9 mouse cellular contexts compared by ENCODE assay signal in the genomic region with DNA sequence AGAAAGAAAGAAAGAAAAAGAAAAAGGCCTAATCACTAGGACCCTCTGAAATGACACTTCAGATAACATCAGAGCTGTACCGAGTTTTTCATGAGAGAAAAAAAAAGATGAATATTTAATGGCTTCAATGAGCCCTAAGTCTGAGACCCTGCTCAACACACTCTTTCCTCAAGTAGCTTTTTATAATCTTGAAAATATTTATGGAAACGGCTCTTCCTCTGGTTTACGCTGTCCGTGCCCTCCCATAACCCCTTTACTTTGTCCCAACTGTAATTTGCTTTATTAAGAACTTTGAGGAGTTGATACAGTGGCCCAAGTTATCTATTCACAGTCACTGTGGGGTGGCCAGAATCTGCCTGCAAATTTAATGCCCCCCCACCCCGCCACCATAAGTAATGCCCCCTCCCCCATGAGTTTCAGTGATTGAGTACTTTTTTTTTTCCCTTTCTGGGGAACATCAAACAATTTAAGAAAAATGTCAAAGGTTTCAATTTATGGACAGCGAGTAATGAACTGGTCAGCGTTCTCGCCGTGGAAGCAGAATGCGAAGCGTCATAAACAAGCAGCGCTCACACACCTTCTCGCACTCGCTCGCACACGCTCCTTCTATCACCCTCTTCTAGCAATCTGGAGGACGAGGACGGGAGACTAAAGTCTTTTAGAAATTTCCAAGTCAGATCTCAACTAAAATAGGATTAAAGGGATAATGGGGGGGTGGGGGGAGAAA.
DNase-seq lines count a peak whose midpoint lies in the region; ATAC-seq lines count a peak whose summit lies in the region.
"Had no signal": no experiment of that assay in that cellular context is flagged by ENCODE, and none has a peak within 500 bp of the region (broad histone marks: within the 10 kb centered on the region; RNA-seq: fewer than 3 reads in every experiment).

No protein-coding gene starts in this region.

- 15% methylated on average over 18 of the region's 18 CpGs for WGBS in heart, embryonic 12.5 days
- WGBS in forebrain, embryonic 13.5 days: 7% methylated on average over 18 of the region's 18 CpGs
- WGBS in limb, embryonic 15.5 days: 9% methylated on average over 18 of the region's 18 CpGs

- H3K27ac ChIP-seq in heart, embryonic 12.5 days (ENCODE audit: poor library complexity, severe bottlenecking): no peak overlapping the region; the same call in 1 of the 2 replicates
- H3K27ac ChIP-seq in forebrain, embryonic 13.5 days: no peak overlapping the region
- no peak overlapping the region for H3K27ac ChIP-seq in limb, embryonic 15.5 days

- intact Hi-C loops in heart, postnatal 14 days (cut with DNase I): loop anchor here (2.0 kb wide), 1 partner anchor 94 kb away; no protein-coding TSS in a partner anchor

- H3K9ac ChIP-seq in heart, embryonic 12.5 days: peak overlapping the region; percentile 50; the same call in 1 of the 2 replicates
- H3K9ac ChIP-seq in forebrain, embryonic 13.5 days: no peak overlapping the region
- no peak overlapping the region for H3K9ac ChIP-seq in limb, embryonic 15.5 days

- peak overlapping the region; percentile 66 for H3K4me2 ChIP-seq in heart, embryonic 12.5 days
- peak overlapping the region; percentile 50 for H3K4me2 ChIP-seq in forebrain, embryonic 13.5 days
- peak overlapping the region; percentile 49 for H3K4me2 ChIP-seq in limb, embryonic 15.5 days

- H3K36me3 ChIP-seq in heart, embryonic 12.5 days: no peaks in the 10 kb centered on the region
- no peaks in the 10 kb centered on the region for H3K36me3 ChIP-seq in forebrain, embryonic 13.5 days (ENCODE audit: poor library complexity, severe bottlenecking)
- H3K36me3 ChIP-seq in limb, embryonic 15.5 days: no peaks in the 10 kb centered on the region

- peak overlapping the region; percentile 34 for H3K4me3 ChIP-seq in heart, embryonic 12.5 days
- peak overlapping the region; percentile 21 for H3K4me3 ChIP-seq in forebrain, embryonic 13.5 days
- H3K4me3 ChIP-seq in limb, embryonic 15.5 days: peak overlapping the region; percentile 26

- H3K27me3 ChIP-seq in heart, embryonic 12.5 days (replicated peaks): peaks cover 46% of the 10 kb centered on the region
- peaks cover 58% of the 10 kb centered on the region for H3K27me3 ChIP-seq in forebrain, embryonic 13.5 days
- peaks cover 45% of the 10 kb centered on the region for H3K27me3 ChIP-seq in limb, embryonic 15.5 days
- H3K27me3 ChIP-seq: CH12.LX had no signal

- DNase-seq in heart, postnatal 14 days: no peak
- DNase-seq in adrenal gland, postnatal 14 days: peak; percentile 30
- no peak for DNase-seq in right cerebral cortex, postnatal 25 days
- DNase-seq in ovary, postnatal 10 days (ENCODE audit: low spot score): no peak
- no peak for DNase-seq in right cerebral cortex, adult 2 months (ENCODE audit: low spot score in 2 of 2)

- H3K9me3 ChIP-seq in heart, embryonic 12.5 days (replicated peaks): no peaks in the 10 kb centered on the region
- H3K9me3 ChIP-seq in forebrain, embryonic 13.5 days (replicated peaks): no peaks in the 10 kb centered on the region
- H3K9me3 ChIP-seq in limb, embryonic 15.5 days: no peaks in the 10 kb centered on the region

- H3K4me1 ChIP-seq in heart, embryonic 12.5 days (replicated peaks): 0 out of 2 replicates have a peak, but pooled peaks cover 3% of the 10 kb centered on the region
- H3K4me1 ChIP-seq in forebrain, embryonic 13.5 days: peaks cover 15% of the 10 kb centered on the region
- H3K4me1 ChIP-seq in limb, embryonic 15.5 days: peaks cover 13% of the 10 kb centered on the region

- ATAC-seq in heart, embryonic 12.5 days (ENCODE audit: insufficient number of reproducible peaks, low FRiP score): no peak
- ATAC-seq in forebrain, embryonic 13.5 days: no peak
- no peak for ATAC-seq in limb, embryonic 15.5 days (ENCODE audit: insufficient number of reproducible peaks, low FRiP score, low TSS enrichment, low read depth)
